Mouse (Mus musculus) cerebellum, adult 2 months (tissue): ENCODE measurements around the gene Cyp2d26.

ENCODE experiments used
- CTCF ChIP-seq: fragments of 200-500 bp; IDR thresholded peaks from 2 replicates; pipeline ENCODE4 v1.5.1; 2011; ENCODE audit warnings: low read depth, mild to moderate bottlenecking, control low read depth, low read length, moderate library complexity, borderline replicate concordance; ENCODE audit not compliant: insufficient read depth
- POLR2A ChIP-seq: fragments of 200-500 bp; IDR thresholded peaks from 2 replicates; pipeline ENCODE4 v1.6.1; 2011; ENCODE audit warnings: low read length, control low read depth, borderline replicate concordance; ENCODE audit not compliant: insufficient read depth

- no peak for TF ChIP-seq POLR2A
- TF ChIP-seq CTCF: no peak
These were observed 29.2 kb downstream of the Cyp2d26 start for GRCm38 (mm10) chr15:82764881-82765280.
